Mouse (Mus musculus) heart, postnatal 0 days (tissue): ENCODE data around the gene Slc10a7.

Experiments used
- CTCF ChIP-seq: IDR thresholded peaks from 2 replicates; pipeline ENCODE4 v1.5.1; 2016; ENCODE audit warnings: antibody characterized with exemption, control low read depth, low read depth
- EP300 ChIP-seq: IDR thresholded peaks from 2 replicates; pipeline ENCODE4 v1.6.1; 2016; ENCODE audit warnings: antibody characterized with exemption, low read depth

DNA sequence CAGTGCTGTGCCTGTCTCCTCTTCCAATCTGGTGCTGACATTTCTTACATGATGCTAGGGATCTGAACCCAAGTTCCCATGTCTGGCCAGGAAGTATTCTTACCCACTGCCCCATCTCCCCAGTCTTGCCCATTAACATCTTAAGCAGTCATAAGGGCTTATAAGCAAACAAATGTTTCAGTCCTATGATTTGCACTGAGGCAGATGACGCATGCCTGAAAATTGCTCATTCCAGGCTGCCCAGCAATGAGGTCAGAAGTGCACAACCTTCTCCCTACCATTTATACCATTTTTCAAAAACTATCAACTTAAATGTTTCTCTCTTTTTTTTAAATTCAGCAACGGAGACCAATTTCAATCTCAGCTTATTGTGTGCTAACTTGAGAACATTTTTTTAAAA is 45.2 kb upstream of the Slc10a7 start:
- TF ChIP-seq EP300 (no peak), CTCF (no peak)
